Mouse (Mus musculus): ENCODE measurements around the gene Parp4.

Parp4 gene

GRCm38 (mm10) chr14:56575416-56575815 is at the start of gene Parp4, which contains the start of gene Cenpj:
Gene Parp4 (plus strand): TSS chr14:56575619.
Gene Cenpj (minus strand): TSS chr14:56575425.
- peak; percentile 61 for DNase-seq (ENCODE audit: low read depth)

DNA sequence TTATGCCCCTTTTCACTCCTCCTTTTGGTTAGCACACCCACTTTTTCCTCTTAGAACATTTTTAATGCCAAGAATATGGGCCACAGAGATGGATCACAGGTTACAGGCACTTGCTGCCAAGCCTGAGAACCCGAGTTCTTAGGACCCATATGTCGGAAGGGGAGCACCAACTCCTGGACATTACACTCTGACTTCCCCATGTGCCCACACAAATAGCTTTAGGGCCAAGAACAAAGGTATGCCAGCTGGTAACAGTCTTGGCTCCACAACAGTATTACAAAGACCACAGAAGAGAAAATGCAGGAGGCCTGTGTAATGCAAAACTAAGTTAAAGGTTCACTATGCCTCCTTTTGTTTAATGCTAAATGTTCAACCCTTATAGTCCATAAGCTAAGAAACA is 44.6 kb upstream of the Parp4 start:
- DNase-seq (ENCODE audit: low read depth) = no peak

DNA sequence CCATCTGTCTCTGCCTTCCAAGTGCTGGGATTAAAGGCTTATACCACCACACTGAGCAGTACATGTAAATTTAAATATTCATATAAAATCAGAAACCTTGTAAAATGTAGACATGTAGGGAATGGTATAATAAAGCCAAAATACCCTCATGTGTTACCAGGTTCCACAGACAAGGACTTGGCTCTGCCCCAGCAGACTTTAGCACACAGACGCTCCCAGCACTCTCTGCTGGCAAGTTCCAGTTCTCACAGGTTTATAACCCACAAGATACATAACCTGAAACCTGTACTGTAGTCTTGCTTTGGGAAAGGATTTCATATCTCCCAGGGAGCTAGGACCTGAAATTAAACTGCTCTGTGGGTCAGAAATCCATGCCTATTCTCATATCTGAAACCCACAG is 30.5 kb upstream of the Parp4 start:
- DNase-seq (ENCODE audit: low read depth) = no peak

- DNase-seq (ENCODE audit: low read depth) = no peak
These were observed 29.9 kb upstream of the Parp4 start for GRCm38 (mm10) chr14:56545491-56545890.

DNA sequence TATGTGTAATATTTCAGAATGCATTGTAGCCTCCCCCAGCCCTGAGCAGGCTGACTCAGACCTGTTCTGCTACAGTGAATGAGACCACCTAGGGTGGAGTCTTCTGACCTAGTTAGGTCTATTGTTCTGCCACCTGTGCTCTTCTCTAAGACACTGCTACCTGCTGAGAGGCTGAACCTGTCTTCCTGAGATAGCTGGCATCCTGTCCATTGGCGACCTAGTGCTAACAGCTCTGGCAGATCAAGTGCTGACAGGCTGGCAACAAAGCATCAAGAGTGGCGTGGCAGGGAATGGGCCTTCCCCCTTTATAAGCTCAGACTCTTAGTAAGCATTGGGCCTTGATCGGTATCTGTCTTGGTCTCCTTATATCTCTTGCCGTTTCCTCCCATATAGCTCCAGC is 24.5 kb upstream of the Parp4 start:
- DNase-seq (ENCODE audit: low read depth) = no peak

- DNase-seq (ENCODE audit: low read depth) = no peak
These were observed 22.5 kb upstream of the Parp4 start for GRCm38 (mm10) chr14:56552924-56553323.

GRCm38 (mm10) chr14:56553331-56553730 is 22.1 kb upstream of the Parp4 start:
- DNase-seq (ENCODE audit: low read depth) = no peak

DNA sequence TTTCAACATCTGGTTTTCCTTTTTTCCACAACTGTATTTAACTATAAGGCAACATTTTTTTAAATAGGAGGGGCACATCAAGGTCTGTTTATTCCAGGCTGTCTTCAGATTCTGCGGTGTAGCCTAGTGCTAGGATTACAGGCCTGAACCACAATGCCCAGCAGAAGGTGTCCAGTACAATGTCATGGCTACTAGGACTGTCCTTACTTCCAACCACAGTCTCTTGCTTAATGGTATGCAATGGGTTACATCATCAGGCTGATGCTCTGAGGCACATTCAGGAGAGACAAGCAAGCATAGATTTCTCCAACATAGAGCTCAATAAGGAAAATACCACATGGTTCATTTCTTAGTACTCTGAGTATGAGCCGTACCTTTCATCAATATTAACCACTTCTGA is 20.7 kb upstream of the Parp4 start:
- DNase-seq (ENCODE audit: low read depth) = no peak

DNA sequence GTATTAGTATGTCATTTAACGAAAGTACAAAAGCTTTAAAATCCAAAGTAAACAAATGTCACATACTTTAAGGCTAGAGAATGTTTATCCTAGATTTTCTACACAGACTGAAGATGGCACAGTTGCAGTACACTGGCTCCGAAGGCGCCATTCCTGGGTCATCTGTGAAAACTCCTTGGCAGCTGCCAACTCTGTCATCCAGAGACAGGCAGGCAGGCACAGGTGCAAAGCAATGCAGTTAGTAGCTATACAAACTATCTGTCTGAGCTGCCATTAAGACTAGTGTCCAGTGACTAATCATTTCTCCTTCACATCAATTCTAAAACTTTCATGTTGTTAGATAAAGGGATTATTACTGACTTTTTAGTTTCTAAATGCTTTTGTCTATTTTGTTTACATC is 16.3 kb upstream of the Parp4 start:
- DNase-seq (ENCODE audit: low read depth) = no peak

GRCm38 (mm10) chr14:56567476-56567875 is 7.9 kb upstream of the Parp4 start:
- no peak for DNase-seq (ENCODE audit: low read depth)

- DNase-seq (ENCODE audit: low read depth) = no peak
These were observed 6.4 kb upstream of the Parp4 start for GRCm38 (mm10) chr14:56569041-56569440.

GRCm38 (mm10) chr14:56571310-56572093 is 3.9 kb upstream of the Parp4 start:
- DNase-seq (ENCODE audit: low read depth) = peak; percentile 92

DNA sequence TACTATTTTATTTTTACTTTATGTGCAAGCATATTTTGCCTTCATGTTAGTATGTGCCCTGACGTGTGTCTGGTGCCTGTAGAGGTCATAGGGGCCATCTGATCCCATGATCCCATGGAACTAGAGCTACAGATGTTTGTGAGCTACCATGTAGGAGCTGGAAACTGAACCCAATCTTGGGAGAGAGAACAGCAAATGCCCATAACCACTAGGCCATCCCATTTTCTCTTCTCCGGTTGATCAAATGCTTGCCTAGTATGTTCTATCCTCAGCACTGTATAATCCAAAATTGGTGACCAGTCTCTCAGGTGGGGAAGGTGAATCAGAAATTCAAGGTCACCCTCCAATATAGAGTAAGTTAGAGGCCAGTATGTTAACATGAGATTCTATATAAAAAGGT is 2.9 kb upstream of the Parp4 start:
- no peak for DNase-seq (ENCODE audit: low read depth)

GRCm38 (mm10) chr14:56575969-56576901 is 816 bp downstream of the Parp4 start:
- DNase-seq (ENCODE audit: low read depth) = no peak

DNA sequence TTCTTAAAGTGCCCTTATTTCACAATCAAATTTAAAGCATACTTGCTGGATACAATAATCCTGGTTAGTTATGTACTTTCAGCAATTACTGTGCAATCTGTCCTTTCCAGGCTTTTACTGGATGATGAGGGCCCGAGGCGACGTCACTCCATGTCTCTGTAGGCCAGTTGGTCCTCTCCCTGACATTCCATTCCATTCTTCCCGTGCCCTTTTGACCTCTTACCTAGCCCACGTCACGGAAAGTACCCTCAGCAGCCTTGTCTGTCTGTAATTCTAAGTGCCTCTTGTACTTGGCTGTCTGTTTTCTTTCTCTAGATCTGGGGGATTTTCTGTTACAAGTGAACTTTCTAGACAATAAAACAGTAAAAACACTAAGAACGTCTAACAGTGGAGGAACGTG is 3.6 kb downstream of the Parp4 start:
- no peak for DNase-seq (ENCODE audit: low read depth)

DNA sequence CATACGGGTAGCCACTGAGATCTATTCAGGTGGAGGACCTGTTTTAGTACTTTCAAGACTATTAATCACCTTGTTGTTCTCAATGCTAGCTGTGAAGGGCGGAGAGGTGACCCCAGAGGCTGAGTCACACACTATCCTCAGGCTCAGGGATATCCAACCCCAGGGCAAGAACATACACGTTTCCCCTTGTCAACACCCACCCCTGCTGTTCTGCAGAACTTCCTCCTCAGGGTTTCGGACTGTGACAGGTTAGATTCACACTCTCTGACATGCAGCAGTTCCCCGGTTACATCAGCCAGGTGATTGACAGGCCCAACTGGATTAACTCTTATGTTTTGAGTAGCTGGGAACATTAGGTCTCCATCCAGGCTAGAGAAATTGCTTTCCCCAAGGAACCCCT is 5.7 kb downstream of the Parp4 start:
- no peak for DNase-seq (ENCODE audit: low read depth)

GRCm38 (mm10) chr14:56582294-56582693 is 6.9 kb downstream of the Parp4 start:
- no peak for DNase-seq (ENCODE audit: low read depth)

DNA sequence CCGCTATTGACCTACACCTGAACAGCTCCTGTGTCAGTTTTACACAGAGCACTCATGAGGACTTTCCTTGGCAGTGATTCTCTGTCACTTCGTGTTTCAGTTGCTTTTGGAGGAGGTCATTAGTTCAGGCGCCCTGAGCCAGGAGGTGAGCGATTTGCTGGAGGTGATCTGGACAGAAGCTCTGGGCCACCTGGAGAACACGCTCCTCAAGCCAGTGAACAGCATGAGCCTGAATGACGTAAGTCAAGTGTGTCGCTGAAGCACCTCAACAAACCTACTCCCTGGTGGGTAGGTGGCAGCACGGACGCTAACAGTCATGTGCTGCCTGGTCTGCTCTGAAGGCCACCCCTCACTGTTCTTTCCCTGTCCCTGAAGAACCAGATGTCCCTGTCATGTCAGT is 16.8 kb downstream of the Parp4 start:
- no peak for DNase-seq (ENCODE audit: low read depth)

GRCm38 (mm10) chr14:56594811-56595210 is 19.4 kb downstream of the Parp4 start:
- no peak for DNase-seq (ENCODE audit: low read depth)

DNA sequence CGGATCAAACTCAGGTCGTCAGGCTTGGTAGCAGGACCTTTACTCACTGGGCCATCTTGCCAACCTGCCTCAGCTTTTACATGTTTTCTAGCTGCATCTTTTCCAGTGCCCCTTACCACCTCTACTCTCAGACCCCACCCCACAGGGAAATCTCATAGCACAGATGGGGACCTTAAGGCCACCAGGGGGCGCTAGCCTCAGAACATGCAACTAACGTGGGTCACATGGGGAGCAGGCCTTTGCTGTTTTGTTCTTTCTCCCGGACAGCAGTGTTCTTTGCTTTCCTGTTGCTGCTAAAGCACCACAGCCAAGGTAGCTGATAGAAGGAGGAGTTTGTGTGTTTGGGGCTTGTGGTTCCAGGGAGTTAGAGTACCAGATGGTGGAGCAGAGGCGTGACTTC is 23.3 kb downstream of the Parp4 start:
- no peak for DNase-seq (ENCODE audit: low read depth)

GRCm38 (mm10) chr14:56602069-56602468 is 26.6 kb downstream of the Parp4 start:
- no peak for DNase-seq (ENCODE audit: low read depth)

DNA sequence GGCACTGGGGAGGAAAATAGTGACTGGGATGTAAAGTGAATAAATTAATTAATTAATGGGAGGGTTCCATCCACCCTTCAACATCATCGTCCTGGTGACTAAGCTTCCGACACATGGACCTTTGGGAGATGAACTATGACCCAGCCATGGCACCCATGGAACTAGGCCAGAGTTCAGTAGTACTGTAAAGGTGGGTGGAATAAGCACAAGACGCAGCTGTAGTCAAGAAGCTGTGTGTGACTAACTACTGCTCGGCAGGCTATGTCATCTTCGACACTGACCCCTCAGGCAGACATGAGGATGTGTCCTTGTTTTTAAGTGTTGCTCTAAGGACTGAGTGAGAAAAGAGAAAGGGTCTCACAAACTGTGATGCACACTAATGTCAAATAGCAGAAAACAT is 29.0 kb downstream of the Parp4 start:
- DNase-seq (ENCODE audit: low read depth) = no peak

DNA sequence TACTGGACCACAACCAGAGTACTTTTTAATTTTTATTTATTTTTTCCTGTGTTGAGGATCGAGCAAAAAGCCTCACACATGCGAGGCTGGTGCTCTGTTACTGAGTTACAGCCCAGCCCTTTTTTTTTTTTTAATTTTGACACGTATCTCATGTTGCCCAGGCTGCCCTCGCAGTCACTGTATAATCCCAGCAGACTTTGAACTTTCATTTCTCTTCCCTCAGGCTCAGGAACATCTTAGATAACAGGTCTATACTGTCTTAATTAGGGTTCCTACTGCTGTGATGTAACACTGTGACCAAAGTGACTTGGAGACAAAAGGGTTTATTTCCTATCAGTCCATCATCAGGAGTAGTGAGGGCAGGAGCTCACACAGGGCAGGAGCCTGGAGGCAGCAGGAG is 29.7 kb downstream of the Parp4 start:
- no peak for DNase-seq (ENCODE audit: low read depth)
